Mouse (Mus musculus): Measurements from ENCODE around the gene Cyp4f17. TPM values are rescaled to one million over a fixed set of nuclear protein-coding genes. Genes with fewer than 3 reads are reported as not detected.
"Not testable (repeated sequence)": the region's sequence is repeated elsewhere in the genome, so short reads cannot be mapped to it uniquely, and the experiment has no call there.

The Cyp4f17 gene
- polyA plus RNA-seq, 1 experiment from 2014 or later = 12.3 TPM

- no peak overlapping the region for H3K9ac ChIP-seq
- H3K27ac ChIP-seq (replicated peaks) = no peak overlapping the region
- peak; percentile 54; the same call in 1 of the 2 replicates for ATAC-seq (ENCODE audit: low FRiP score, low read depth)
- no peak overlapping the region for H3K4me2 ChIP-seq
- no peak overlapping the region for H3K4me3 ChIP-seq
- H3K27me3 ChIP-seq = peaks cover 3% of the 10 kb centered on the region; the same call in 1 of the 2 replicates
- H3K9me3 ChIP-seq = no peaks in the 10 kb centered on the region
- WGBS = 80% methylated on average over 1 of the region's 1 CpGs
- no peaks in the 10 kb centered on the region for H3K36me3 ChIP-seq
- H3K4me1 ChIP-seq (replicated peaks) = peaks cover 7% of the 10 kb centered on the region; the same call in 1 of the 2 replicates
Measured at GRCm38 (mm10) chr17:32494601-32495000, 11.2 kb upstream of the Cyp4f17 start.

DNA sequence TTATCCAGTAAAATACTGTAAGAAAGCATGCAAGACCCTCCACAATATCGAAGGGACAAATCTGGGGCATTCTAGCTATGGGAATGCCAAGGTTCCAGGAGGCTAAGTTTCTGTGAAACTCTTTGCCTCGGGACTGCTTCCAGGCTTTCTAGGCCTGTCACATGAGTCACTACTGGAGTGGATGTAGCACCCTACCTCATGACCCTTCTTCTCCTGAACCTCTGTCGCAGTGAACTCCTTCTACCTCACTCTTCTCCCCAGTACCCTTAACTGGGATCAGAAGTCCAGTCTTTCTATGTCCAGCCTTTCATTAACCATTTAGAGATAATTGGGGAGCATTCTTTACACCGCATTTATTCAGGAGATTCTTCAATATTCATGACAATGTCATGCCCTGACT, 5.3 kb upstream of the Cyp4f17 start:
- not testable (repeated sequence) for H3K4me1 ChIP-seq (replicated peaks); H3K27ac ChIP-seq (replicated peaks); H3K4me3 ChIP-seq; H3K27me3 ChIP-seq; H3K4me2 ChIP-seq; H3K9ac ChIP-seq; ATAC-seq (ENCODE audit: low FRiP score, low read depth); H3K36me3 ChIP-seq; H3K9me3 ChIP-seq
- WGBS = 85% methylated on average over 4 of the region's 4 CpGs

DNA sequence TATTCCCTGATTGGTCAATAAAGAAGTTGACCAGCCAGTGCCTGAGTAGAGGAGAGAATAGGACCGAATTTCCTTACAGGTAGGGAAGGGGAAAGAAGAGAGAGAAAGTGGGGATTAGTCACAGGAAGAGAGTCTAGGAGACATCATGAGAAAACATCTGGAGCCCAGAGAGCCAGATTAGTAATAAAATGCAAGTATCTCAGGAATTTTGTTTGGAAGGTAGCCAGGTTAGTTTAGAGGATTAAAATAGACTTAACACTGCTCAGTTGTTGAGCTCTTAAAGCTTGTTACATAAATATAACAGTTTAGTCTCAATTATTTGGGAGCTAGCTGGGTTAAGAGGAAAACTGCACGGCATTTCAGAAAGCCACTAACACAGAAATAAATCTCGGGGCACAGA, 4.8 kb upstream of the Cyp4f17 start:
- H3K36me3 ChIP-seq = no peaks in the 10 kb centered on the region
- no peak overlapping the region for H3K9ac ChIP-seq
- H3K4me3 ChIP-seq = no peak overlapping the region
- H3K27ac ChIP-seq (replicated peaks) = no peak overlapping the region
- peaks cover 14% of the 10 kb centered on the region for H3K4me1 ChIP-seq (replicated peaks)
- no peaks in the 10 kb centered on the region for H3K27me3 ChIP-seq
- 80% methylated on average over 3 of the region's 3 CpGs for WGBS
- no peak overlapping the region for H3K4me2 ChIP-seq
- ATAC-seq (ENCODE audit: low FRiP score, low read depth) = no peak
- no peaks in the 10 kb centered on the region for H3K9me3 ChIP-seq

DNA sequence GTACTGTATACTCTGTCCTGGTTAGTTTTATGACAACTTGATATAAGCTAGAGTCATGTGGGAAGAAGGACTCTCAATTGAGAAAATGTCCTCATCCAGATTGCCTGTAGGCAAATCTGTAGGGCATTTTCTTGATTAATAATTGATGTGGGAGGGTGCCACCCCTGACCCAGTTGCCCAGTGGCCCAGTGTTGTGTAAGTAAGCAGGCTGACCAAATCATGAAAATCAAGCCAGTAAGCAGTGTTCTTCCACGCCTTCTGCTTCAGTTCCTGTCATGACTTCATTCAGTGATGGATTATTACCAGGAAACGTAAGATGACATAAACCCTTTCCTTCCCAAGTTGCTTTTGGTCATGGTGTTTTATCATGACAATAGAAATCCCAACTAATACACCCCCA, 2.7 kb upstream of the Cyp4f17 start:
- Histone ChIP-seq H3K9me3 (no peaks in the 10 kb centered on the region), H3K27ac (replicated peaks) (no peak overlapping the region), H3K36me3 (no peaks in the 10 kb centered on the region), H3K4me2 (no peak overlapping the region), H3K4me1 (replicated peaks) (peaks cover 26% of the 10 kb centered on the region), H3K4me3 (no peak overlapping the region), H3K27me3 (no peaks in the 10 kb centered on the region), H3K9ac (no peak overlapping the region)
- no peak for ATAC-seq (ENCODE audit: low FRiP score, low read depth)
- WGBS = 75% methylated on average over 2 of the region's 2 CpGs

GRCm38 (mm10) chr17:32506729-32507245, 937 bp downstream of the Cyp4f17 start:
- H3K27me3 ChIP-seq = no peaks in the 10 kb centered on the region
- H3K27ac ChIP-seq (replicated peaks) = peak overlapping the region; percentile 83
- H3K9me3 ChIP-seq = no peaks in the 10 kb centered on the region
- no peak; the same call in 1 of the 2 replicates for ATAC-seq (ENCODE audit: low FRiP score, low read depth)
- peak overlapping the region; percentile 91 for H3K4me2 ChIP-seq
- 0 out of 2 replicates have a peak, but pooled peaks cover 4% of the 10 kb centered on the region for H3K36me3 ChIP-seq
- peak overlapping the region; percentile 60 for H3K9ac ChIP-seq
- H3K4me3 ChIP-seq = peak overlapping the region; percentile 53
- WGBS = 36% methylated on average over 9 of the region's 9 CpGs
- peaks cover 26% of the 10 kb centered on the region for H3K4me1 ChIP-seq (replicated peaks)

- WGBS = 70% methylated on average over 5 of the region's 5 CpGs
- no peak overlapping the region for H3K4me2 ChIP-seq
- no peak for ATAC-seq (ENCODE audit: low FRiP score, low read depth)
- no peaks in the 10 kb centered on the region for H3K9me3 ChIP-seq
- H3K4me1 ChIP-seq (replicated peaks) = no peaks in the 10 kb centered on the region
- H3K27me3 ChIP-seq = no peaks in the 10 kb centered on the region
- no peak overlapping the region for H3K27ac ChIP-seq (replicated peaks)
- peaks cover 7% of the 10 kb centered on the region; the same call in 1 of the 2 replicates for H3K36me3 ChIP-seq
- no peak overlapping the region for H3K9ac ChIP-seq
- no peak overlapping the region for H3K4me3 ChIP-seq
Measured at GRCm38 (mm10) chr17:32516126-32516525, 10.3 kb downstream of the Cyp4f17 start.

- H3K9ac ChIP-seq = no peak overlapping the region
- no peaks in the 10 kb centered on the region for H3K4me1 ChIP-seq (replicated peaks)
- H3K27ac ChIP-seq (replicated peaks) = no peak overlapping the region
- H3K9me3 ChIP-seq = no peaks in the 10 kb centered on the region
- no peak for ATAC-seq (ENCODE audit: low FRiP score, low read depth)
- no peaks in the 10 kb centered on the region for H3K27me3 ChIP-seq
- no peak overlapping the region for H3K4me3 ChIP-seq
- H3K4me2 ChIP-seq = no peak overlapping the region
- H3K36me3 ChIP-seq = peaks cover 7% of the 10 kb centered on the region; the same call in 1 of the 2 replicates
- whole genome bisulfite sequencing = 93% methylated on average over 5 of the region's 5 CpGs
Measured at GRCm38 (mm10) chr17:32521981-32522380, 16.1 kb downstream of the Cyp4f17 start.

- H3K36me3 ChIP-seq = peaks cover 7% of the 10 kb centered on the region; the same call in 1 of the 2 replicates
- no peak overlapping the region for H3K4me2 ChIP-seq
- no peak overlapping the region for H3K9ac ChIP-seq
- 94% methylated on average over 4 of the region's 4 CpGs for WGBS
- no peaks in the 10 kb centered on the region for H3K4me1 ChIP-seq (replicated peaks)
- H3K4me3 ChIP-seq = no peak overlapping the region
- ATAC-seq (ENCODE audit: low FRiP score, low read depth) = no peak
- no peaks in the 10 kb centered on the region for H3K9me3 ChIP-seq
- H3K27ac ChIP-seq (replicated peaks) = no peak overlapping the region
- H3K27me3 ChIP-seq = no peaks in the 10 kb centered on the region
Measured at GRCm38 (mm10) chr17:32522386-32522785, 16.5 kb downstream of the Cyp4f17 start.

DNA sequence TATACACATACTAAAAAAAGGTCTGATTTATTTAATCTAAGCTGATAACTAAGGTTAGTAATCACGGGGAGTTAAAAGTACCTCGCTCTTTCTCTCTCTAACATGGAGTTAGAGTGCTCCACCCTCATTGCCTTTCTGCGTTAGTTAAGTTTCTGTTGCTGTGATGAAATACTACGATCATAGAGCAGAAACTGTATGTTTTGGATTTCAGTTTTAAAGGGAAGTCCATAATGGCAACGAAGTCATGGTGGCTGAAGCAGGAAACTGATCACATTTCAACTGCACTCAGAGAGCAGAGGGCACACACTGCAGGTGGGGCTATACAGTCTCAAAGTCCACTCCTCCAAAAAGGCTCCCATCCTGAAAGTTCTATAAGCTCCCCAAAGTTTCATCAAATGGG, 17.0 kb downstream of the Cyp4f17 start:
- ATAC-seq (ENCODE audit: low FRiP score, low read depth) = no peak

GRCm38 (mm10) chr17:32523895-32524294, 18.0 kb downstream of the Cyp4f17 start:
- H3K27me3 ChIP-seq = no peaks in the 10 kb centered on the region
- no peaks in the 10 kb centered on the region for H3K9me3 ChIP-seq
- H3K4me1 ChIP-seq (replicated peaks) = no peaks in the 10 kb centered on the region
- no peak overlapping the region for H3K4me2 ChIP-seq
- no peak overlapping the region for H3K4me3 ChIP-seq
- no peak overlapping the region for H3K9ac ChIP-seq
- no peak for ATAC-seq (ENCODE audit: low FRiP score, low read depth)
- H3K27ac ChIP-seq (replicated peaks) = no peak overlapping the region
- 93% methylated on average over 11 of the region's 11 CpGs for WGBS
- H3K36me3 ChIP-seq = 0 out of 2 replicates have a peak, but pooled peaks cover 3% of the 10 kb centered on the region

More for the DNA sequence above, 17.0 kb downstream of the Cyp4f17 start:
- no peaks in the 10 kb centered on the region for H3K4me1 ChIP-seq (replicated peaks)
- H3K9me3 ChIP-seq = no peaks in the 10 kb centered on the region
- no peaks in the 10 kb centered on the region for H3K27me3 ChIP-seq
- H3K27ac ChIP-seq (replicated peaks) = no peak overlapping the region
- peaks cover 5% of the 10 kb centered on the region; the same call in 1 of the 2 replicates for H3K36me3 ChIP-seq
- H3K4me2 ChIP-seq = no peak overlapping the region
- H3K4me3 ChIP-seq = no peak overlapping the region
- 93% methylated on average over 5 of the region's 5 CpGs for WGBS
- no peak overlapping the region for H3K9ac ChIP-seq

- H3K27ac ChIP-seq (replicated peaks); H3K4me2 ChIP-seq; H3K27me3 ChIP-seq; H3K9me3 ChIP-seq; ATAC-seq (ENCODE audit: low FRiP score, low read depth); H3K36me3 ChIP-seq; H3K9ac ChIP-seq; H3K4me3 ChIP-seq; H3K4me1 ChIP-seq (replicated peaks): not testable (repeated sequence)
- WGBS = 96% methylated on average over 1 of the region's 1 CpGs
Measured at GRCm38 (mm10) chr17:32526341-32526740, 20.5 kb downstream of the Cyp4f17 start.

GRCm38 (mm10) chr17:32527748-32528147, 21.9 kb downstream of the Cyp4f17 start:
- H3K4me3 ChIP-seq = no peak overlapping the region
- no peak overlapping the region for H3K27ac ChIP-seq (replicated peaks)
- H3K4me2 ChIP-seq = no peak overlapping the region
- H3K36me3 ChIP-seq = no peaks in the 10 kb centered on the region
- ATAC-seq (ENCODE audit: low FRiP score, low read depth) = no peak
- WGBS = 87% methylated on average over 11 of the region's 11 CpGs
- H3K9ac ChIP-seq = no peak overlapping the region
- no peaks in the 10 kb centered on the region for H3K4me1 ChIP-seq (replicated peaks)
- no peaks in the 10 kb centered on the region for H3K27me3 ChIP-seq
- H3K9me3 ChIP-seq = no peaks in the 10 kb centered on the region

Data from hindbrain, embryonic 15.5 days (tissue).